Mouse (Mus musculus): Measurements from ENCODE around the gene Olfr808.

Olfr808 gene

GRCm38 (mm10) chr10:129765182-129765581, at the start of gene Olfr808:
Olfr808 (plus strand) TSS chr10:129765482.
- no peak for DNase-seq

DNA sequence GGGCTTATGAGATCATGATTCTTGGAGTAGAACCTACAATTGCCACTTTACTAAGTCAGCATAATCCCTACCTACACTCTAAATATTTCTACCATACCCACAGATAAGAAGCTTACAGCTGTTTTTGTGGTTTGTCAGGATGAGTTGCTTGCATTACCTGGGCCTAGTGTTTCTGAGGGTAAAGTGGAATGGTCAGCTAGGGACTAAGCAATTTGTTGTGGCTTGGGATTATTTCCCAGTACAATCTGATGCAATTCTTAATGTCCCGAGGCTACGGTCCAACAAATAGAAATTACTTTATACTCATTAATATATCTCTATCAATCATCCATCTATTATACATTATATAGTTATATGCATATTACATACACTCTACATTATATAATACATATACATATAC, 36.0 kb upstream of the Olfr808 start, which contains the start of gene Olfr805:
Olfr805 (minus strand) TSS at position 101 of the 400 bp plus-strand sequence.
- no peak for DNase-seq

DNA sequence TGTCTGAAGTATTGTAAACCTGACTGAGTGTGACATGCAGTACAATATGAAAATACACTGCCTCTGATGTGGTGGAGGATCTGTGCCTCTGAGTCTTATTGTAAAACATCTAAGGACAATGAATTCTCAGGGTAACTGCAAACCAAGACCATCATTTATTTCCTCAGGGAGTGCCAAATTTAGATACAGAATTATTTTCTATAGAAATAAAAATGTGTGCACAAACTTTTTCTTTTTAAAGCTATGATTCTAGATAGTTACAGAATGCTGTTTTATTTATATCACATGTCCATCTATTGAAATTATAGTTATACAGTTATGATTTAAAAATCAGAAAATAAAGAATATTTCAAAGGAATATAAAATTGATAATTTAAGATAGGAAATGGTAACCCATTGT, 23.5 kb upstream of the Olfr808 start, which contains the start of gene Olfr806:
Olfr806 (minus strand) TSS at position 101 of the 400 bp plus-strand sequence.
- DNase-seq, result no peak

- DNase-seq, result no peak
These were observed 7.6 kb upstream of the Olfr808 start, which contains the start of gene Olfr807 for GRCm38 (mm10) chr10:129757693-129758092. Olfr807 (minus strand) TSS chr10:129757793.

DNA sequence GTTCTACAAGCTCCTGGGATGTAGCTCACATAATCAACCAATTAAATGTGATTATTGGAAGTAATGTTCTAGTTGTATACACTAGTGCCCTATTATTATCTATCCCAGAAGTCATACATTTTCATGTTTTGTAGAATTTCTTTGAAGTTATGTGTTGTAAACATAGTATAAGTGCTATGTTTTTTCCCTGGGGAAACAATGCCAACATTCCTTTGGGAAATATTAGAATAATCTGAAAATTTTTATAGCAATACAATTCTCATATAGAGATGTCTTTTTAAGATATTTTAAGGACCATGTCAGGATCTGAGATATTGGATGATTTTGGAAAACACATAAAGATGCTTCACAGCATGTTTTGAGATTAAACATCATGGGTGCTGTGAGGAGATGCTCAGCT, 9.1 kb downstream of the Olfr808 start, which contains the start of gene Olfr809:
Olfr809 (plus strand) TSS at position 301 of the 400 bp plus-strand sequence.
- DNase-seq, result no peak

DNA sequence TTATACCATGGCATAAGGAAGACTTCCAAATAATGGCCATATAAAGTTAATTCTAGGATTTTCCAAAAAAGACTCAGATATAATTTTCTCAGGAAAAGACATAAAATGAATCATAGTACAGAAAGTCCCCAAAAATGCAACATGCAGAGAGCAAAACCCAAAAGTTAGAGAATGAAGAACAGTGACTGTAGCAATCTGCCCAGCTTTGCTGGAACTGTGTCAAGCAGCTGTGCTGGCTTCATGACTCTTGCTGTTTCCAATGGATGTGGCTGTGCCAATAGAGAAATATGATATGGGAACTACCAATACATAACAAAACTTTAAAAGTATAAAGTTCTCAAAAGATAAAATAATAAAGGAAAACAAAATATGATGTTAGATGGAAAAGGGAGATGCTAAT, 12.8 kb downstream of the Olfr808 start:
- no peak for DNase-seq

GRCm38 (mm10) chr10:129794817-129795216, 29.5 kb downstream of the Olfr808 start, which contains the start of gene Olfr810:
Olfr810 (minus strand) TSS chr10:129794917.
- DNase-seq, result no peak

DNA sequence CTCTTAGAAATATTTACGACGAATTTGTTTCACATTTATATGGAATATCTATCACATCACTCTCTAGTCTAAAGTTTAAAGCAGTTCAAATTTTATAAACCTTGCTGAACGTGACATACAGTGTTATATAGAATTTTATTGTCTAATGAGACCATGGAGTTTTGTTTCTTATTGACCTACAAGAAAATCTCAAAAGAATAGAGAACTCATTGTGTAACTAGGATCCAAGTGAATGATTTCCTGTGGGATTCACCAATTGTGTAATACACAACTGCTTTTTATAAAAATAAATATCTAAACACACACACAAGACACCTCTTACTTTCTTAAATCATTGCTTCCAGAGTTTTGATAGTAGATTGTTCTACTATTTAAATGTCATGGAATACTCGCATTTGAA, 39.0 kb downstream of the Olfr808 start, which contains the start of gene Olfr811:
Olfr811 (minus strand) TSS at position 101 of the 400 bp plus-strand sequence.
- DNase-seq, result no peak

Data from liver (tissue).